Mouse (Mus musculus): ENCODE data around the gene Mapk8ip2. TPM values are rescaled to one million over a fixed set of nuclear protein-coding genes. Genes with fewer than 3 reads are reported as not detected.
"Not testable (repeated sequence)": the region's sequence is repeated elsewhere in the genome, so short reads cannot be mapped to it uniquely, and the experiment has no call there.

Mapk8ip2 gene
- polyA plus RNA-seq, 1 experiment from 2014 or later = 0.05 TPM

- Histone ChIP-seq H3K9me3 (replicated peaks) (no peaks in the 10 kb centered on the region), H3K27ac (peak within 1 kb of the TSS; percentile 100), H3K36me3 (peaks cover 28% of the 10 kb centered on the region), H3K27me3 (replicated peaks) (no peaks in the 10 kb centered on the region), H3K4me1 (peaks cover 53% of the 10 kb centered on the region), H3K4me2 (peak within 1 kb of the TSS; percentile 91), H3K4me3 (peak within 1 kb of the TSS; percentile 84), H3K9ac (peak within 1 kb of the TSS; percentile 88)
- ATAC-seq = peak; percentile 91
- under 1% methylated on average over 68 of the region's 70 CpGs for WGBS (ENCODE audit: insufficient replicate concordance)
Measured at GRCm38 (mm10) chr15:89429352-89430221, 24.1 kb upstream of the Mapk8ip2 start, which contains the start of the genes C730034F03Rik, Gm44502 and Chkb. TSS of gene C730034F03Rik (plus strand) at chr15:89429589. TSS of gene Gm44502 (minus strand) at chr15:89429696. TSS of gene Chkb (minus strand) at chr15:89429908.

GRCm38 (mm10) chr15:89430341-89430740, 23.4 kb upstream of the Mapk8ip2 start:
- 33% methylated on average over 6 of the region's 6 CpGs for WGBS (ENCODE audit: insufficient replicate concordance)
- H3K27ac ChIP-seq = peak overlapping the region; percentile 100
- H3K4me3 ChIP-seq = peak overlapping the region; percentile 84
- peaks cover 27% of the 10 kb centered on the region for H3K36me3 ChIP-seq
- peaks cover 48% of the 10 kb centered on the region for H3K4me1 ChIP-seq
- H3K9ac ChIP-seq = peak overlapping the region; percentile 88
- ATAC-seq = no peak
- H3K27me3 ChIP-seq (replicated peaks) = no peaks in the 10 kb centered on the region
- peak overlapping the region; percentile 91 for H3K4me2 ChIP-seq
- no peaks in the 10 kb centered on the region for H3K9me3 ChIP-seq (replicated peaks)

GRCm38 (mm10) chr15:89430771-89431170, 22.9 kb upstream of the Mapk8ip2 start:
- Histone ChIP-seq H3K4me2 (peak overlapping the region; percentile 91), H3K27ac (peak overlapping the region; percentile 100; the same call in 1 of the 2 replicates), H3K4me3 (peak overlapping the region; percentile 84), H3K4me1 (peaks cover 43% of the 10 kb centered on the region), H3K36me3 (peaks cover 23% of the 10 kb centered on the region)
- WGBS (ENCODE audit: insufficient replicate concordance) = 76% methylated on average over 9 of the region's 9 CpGs
- not testable (repeated sequence) for ATAC-seq; H3K9ac ChIP-seq; H3K27me3 ChIP-seq (replicated peaks); H3K9me3 ChIP-seq (replicated peaks)

GRCm38 (mm10) chr15:89431271-89431670, 22.4 kb upstream of the Mapk8ip2 start:
- peak overlapping the region; percentile 91 for H3K4me2 ChIP-seq
- no peak overlapping the region for H3K27ac ChIP-seq
- peak overlapping the region; percentile 84 for H3K4me3 ChIP-seq
- H3K9ac ChIP-seq = no peak overlapping the region
- no peak for ATAC-seq
- H3K27me3 ChIP-seq (replicated peaks) = 0 out of 2 replicates have a peak, but pooled peaks cover 5% of the 10 kb centered on the region
- no peaks in the 10 kb centered on the region for H3K9me3 ChIP-seq (replicated peaks)
- peaks cover 42% of the 10 kb centered on the region for H3K4me1 ChIP-seq
- 62% methylated on average over 3 of the region's 3 CpGs for WGBS (ENCODE audit: insufficient replicate concordance)
- peaks cover 18% of the 10 kb centered on the region for H3K36me3 ChIP-seq

- Histone ChIP-seq H3K4me2 (no peak overlapping the region), H3K4me3 (no peak overlapping the region), H3K9me3 (replicated peaks) (no peaks in the 10 kb centered on the region), H3K9ac (no peak overlapping the region), H3K27ac (no peak overlapping the region), H3K4me1 (peaks cover 39% of the 10 kb centered on the region), H3K36me3 (peaks cover 12% of the 10 kb centered on the region), H3K27me3 (replicated peaks) (0 out of 2 replicates have a peak, but pooled peaks cover 5% of the 10 kb centered on the region)
- WGBS (ENCODE audit: insufficient replicate concordance) = 87% methylated on average over 6 of the region's 6 CpGs
- no peak for ATAC-seq
Measured at GRCm38 (mm10) chr15:89431806-89432205, 21.9 kb upstream of the Mapk8ip2 start.

GRCm38 (mm10) chr15:89432946-89433345, 20.8 kb upstream of the Mapk8ip2 start:
- Histone ChIP-seq H3K27me3 (replicated peaks) (0 out of 2 replicates have a peak, but pooled peaks cover 5% of the 10 kb centered on the region), H3K9ac (no peak overlapping the region), H3K4me1 (peaks cover 38% of the 10 kb centered on the region), H3K27ac (no peak overlapping the region), H3K4me3 (no peak overlapping the region), H3K4me2 (no peak overlapping the region), H3K36me3 (peaks cover under 1% of the 10 kb centered on the region), H3K9me3 (replicated peaks) (no peaks in the 10 kb centered on the region)
- no peak for ATAC-seq
- 62% methylated on average over 4 of the region's 4 CpGs for WGBS (ENCODE audit: insufficient replicate concordance)

- Histone ChIP-seq H3K4me3 (no peak overlapping the region), H3K36me3 (no peaks in the 10 kb centered on the region), H3K27me3 (replicated peaks) (0 out of 2 replicates have a peak, but pooled peaks cover 5% of the 10 kb centered on the region), H3K9ac (no peak overlapping the region), H3K4me2 (no peak overlapping the region), H3K4me1 (peaks cover 27% of the 10 kb centered on the region), H3K9me3 (replicated peaks) (no peaks in the 10 kb centered on the region), H3K27ac (peak overlapping the region; percentile 14; the same call in 1 of the 2 replicates)
- WGBS (ENCODE audit: insufficient replicate concordance) = 47% methylated on average over 3 of the region's 3 CpGs
- no peak for ATAC-seq
Measured at GRCm38 (mm10) chr15:89434136-89434535, 19.6 kb upstream of the Mapk8ip2 start.

GRCm38 (mm10) chr15:89435878-89436277, 17.8 kb upstream of the Mapk8ip2 start:
- Histone ChIP-seq H3K27me3 (replicated peaks) (0 out of 2 replicates have a peak, but pooled peaks cover 5% of the 10 kb centered on the region), H3K4me3 (no peak overlapping the region), H3K27ac (no peak overlapping the region), H3K36me3 (no peaks in the 10 kb centered on the region), H3K4me2 (no peak overlapping the region), H3K4me1 (peaks cover 19% of the 10 kb centered on the region), H3K9ac (no peak overlapping the region), H3K9me3 (replicated peaks) (no peaks in the 10 kb centered on the region)
- no peak for ATAC-seq
- WGBS (ENCODE audit: insufficient replicate concordance) = 66% methylated on average over 5 of the region's 5 CpGs

GRCm38 (mm10) chr15:89442486-89443070, 11.1 kb upstream of the Mapk8ip2 start:
- Histone ChIP-seq H3K9ac (no peak overlapping the region), H3K9me3 (replicated peaks) (no peaks in the 10 kb centered on the region), H3K27me3 (replicated peaks) (0 out of 2 replicates have a peak, but pooled peaks cover 7% of the 10 kb centered on the region), H3K4me3 (no peak overlapping the region), H3K4me1 (no peaks in the 10 kb centered on the region), H3K36me3 (no peaks in the 10 kb centered on the region), H3K4me2 (no peak overlapping the region), H3K27ac (no peak overlapping the region)
- ATAC-seq = no peak
- WGBS (ENCODE audit: insufficient replicate concordance) = 36% methylated on average over 8 of the region's 8 CpGs

GRCm38 (mm10) chr15:89452906-89453864, 528 bp upstream of the Mapk8ip2 start:
- Histone ChIP-seq H3K9ac (no peak overlapping the region), H3K4me1 (peaks cover 12% of the 10 kb centered on the region), H3K36me3 (no peaks in the 10 kb centered on the region), H3K4me2 (peak overlapping the region; percentile 72), H3K27me3 (replicated peaks) (peaks cover 89% of the 10 kb centered on the region), H3K27ac (no peak overlapping the region), H3K9me3 (replicated peaks) (no peaks in the 10 kb centered on the region), H3K4me3 (peak overlapping the region; percentile 47; the same call in 1 of the 2 replicates)
- 5% methylated on average over 24 of the region's 24 CpGs for WGBS (ENCODE audit: insufficient replicate concordance)
- peak; percentile 33; the same call in 1 of the 2 replicates for ATAC-seq

GRCm38 (mm10) chr15:89454857-89455256, 1.1 kb downstream of the Mapk8ip2 start:
- no peak overlapping the region for H3K27ac ChIP-seq
- H3K4me2 ChIP-seq = no peak overlapping the region
- no peak for ATAC-seq
- no peaks in the 10 kb centered on the region for H3K9me3 ChIP-seq (replicated peaks)
- 29% methylated on average over 5 of the region's 6 CpGs for WGBS (ENCODE audit: insufficient replicate concordance)
- peaks cover 12% of the 10 kb centered on the region for H3K4me1 ChIP-seq
- no peak overlapping the region for H3K4me3 ChIP-seq
- H3K36me3 ChIP-seq = no peaks in the 10 kb centered on the region
- H3K27me3 ChIP-seq (replicated peaks) = peaks cover 92% of the 10 kb centered on the region
- H3K9ac ChIP-seq = no peak overlapping the region

All from liver, embryonic 12.5 days (tissue).